Mouse (Mus musculus) layer of hippocampus, postnatal 10 days (tissue): ENCODE results near the gene Fam160a2. TPM values are rescaled to one million over a fixed set of nuclear protein-coding genes. Genes with fewer than 3 reads are reported as not detected.
"Not testable (repeated sequence)": the region's sequence is repeated elsewhere in the genome, so short reads cannot be mapped to it uniquely, and the experiment has no call there.

Source experiments
- DNase-seq, 2 experiments: peaks; one replicate each; pipeline ENCODE4 v3.0.0; 2021; ENCODE audit warnings: low spot score in 2 of 2
- total RNA-seq, 2 experiments: library from RNA; stranded (reverse); gene quantifications; 2 replicates each; pipeline ENCODE4 v1.2.3; 2021

Gene Fam160a2
- total RNA-seq, 2 experiments from 2014 or later, result 57.9 to 61.3 TPM

- DNase-seq, result no peak
These were observed 4.6 kb downstream of the Fam160a2 start for GRCm38 (mm10) chr7:105395131-105395820.

- DNase-seq, result no peak
These were observed 5.2 kb downstream of the Fam160a2 start for GRCm38 (mm10) chr7:105394606-105395005.

GRCm38 (mm10) chr7:105390236-105390635 lies 9.6 kb downstream of the Fam160a2 start:
- no peak for DNase-seq

GRCm38 (mm10) chr7:105387696-105388095 lies 12.2 kb downstream of the Fam160a2 start:
- no peak for DNase-seq

GRCm38 (mm10) chr7:105380329-105380728 lies 19.5 kb downstream of the Fam160a2 start:
- DNase-seq, result no peak

GRCm38 (mm10) chr7:105374866-105375265 lies 25.0 kb downstream of the Fam160a2 start, which contains the start of gene Gm5901:
Gm5901 (plus strand) TSS chr7:105375038.
- no peak for DNase-seq

- DNase-seq, result no peak
These were observed 25.9 kb downstream of the Fam160a2 start for GRCm38 (mm10) chr7:105373976-105374375.

GRCm38 (mm10) chr7:105373509-105373908 lies 26.3 kb downstream of the Fam160a2 start:
- DNase-seq, result no peak

GRCm38 (mm10) chr7:105372912-105373311 lies 26.9 kb downstream of the Fam160a2 start:
- no peak for DNase-seq

GRCm38 (mm10) chr7:105368521-105368920 lies 31.3 kb downstream of the Fam160a2 start:
- DNase-seq, result no peak

GRCm38 (mm10) chr7:105367930-105368329 lies 31.9 kb downstream of the Fam160a2 start, which contains the start of gene Olfr692:
Olfr692 (plus strand) TSS chr7:105368230.
- no peak for DNase-seq

- DNase-seq, result no peak
These were observed 32.6 kb downstream of the Fam160a2 start for GRCm38 (mm10) chr7:105367268-105367667.

GRCm38 (mm10) chr7:105361713-105362112 lies 38.1 kb downstream of the Fam160a2 start:
- DNase-seq, result no peak

- DNase-seq, result not testable (repeated sequence)
These were observed 43.4 kb downstream of the Fam160a2 start for GRCm38 (mm10) chr7:105356487-105356886.

GRCm38 (mm10) chr7:105356064-105356463 lies 43.8 kb downstream of the Fam160a2 start:
- not testable (repeated sequence) for DNase-seq

- DNase-seq, result no peak
These were observed 57.1 kb downstream of the Fam160a2 start for GRCm38 (mm10) chr7:105342752-105343151.

GRCm38 (mm10) chr7:105342170-105342569 lies 57.7 kb downstream of the Fam160a2 start, which contains the start of gene Olfr691:
Olfr691 (minus strand) TSS chr7:105342270.
- no peak for DNase-seq

- DNase-seq, result no peak
These were observed 65.8 kb downstream of the Fam160a2 start, which contains the start of gene Olfr690 for GRCm38 (mm10) chr7:105334004-105334403. Olfr690 (minus strand) TSS chr7:105334104.

- DNase-seq, result no peak
These were observed 74.6 kb downstream of the Fam160a2 start for GRCm38 (mm10) chr7:105325302-105325701.
